Mouse (Mus musculus): Measurements from ENCODE around the gene Acp7.

The Acp7 gene

DNA sequence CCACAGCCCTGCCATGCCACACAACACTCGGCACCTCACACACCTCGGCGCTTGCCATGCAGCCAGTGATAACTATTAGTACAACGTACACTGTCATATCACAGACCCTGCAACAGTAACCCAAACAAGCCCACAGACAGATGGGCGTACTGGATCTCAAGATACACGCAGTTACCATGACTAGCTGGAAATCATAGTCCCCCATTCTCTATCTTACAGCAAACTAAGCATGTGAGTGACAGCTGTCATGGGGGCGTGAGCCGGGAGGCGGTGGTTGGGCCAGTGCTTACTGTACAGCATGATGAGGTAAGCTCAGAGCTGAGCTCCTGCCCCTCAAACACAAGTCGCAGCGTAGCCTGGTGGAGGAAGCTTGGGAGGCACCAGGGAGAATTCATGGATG is 55.5 kb downstream of the Acp7 start:
- peak in 1 of 2 experiments; percentile 23 for DNase-seq

DNA sequence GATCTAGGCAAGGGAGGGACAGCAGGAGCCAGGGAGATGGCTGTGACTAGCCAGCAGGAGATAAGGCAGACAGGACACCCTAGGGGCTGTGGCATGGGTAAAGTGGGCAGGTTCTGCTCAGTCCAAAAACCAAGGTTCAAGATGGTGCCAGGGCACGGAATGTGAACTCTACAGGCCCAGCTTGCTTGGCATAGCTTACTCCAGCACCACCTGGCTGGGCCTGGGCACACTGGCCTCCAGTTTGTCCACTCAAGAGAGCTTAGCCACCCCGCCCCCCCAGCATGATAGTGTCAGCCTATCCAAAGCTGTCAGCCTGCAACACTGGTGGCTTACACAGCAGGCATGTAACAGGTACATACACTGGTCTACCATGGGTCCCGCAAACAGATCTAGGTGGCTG is 57.9 kb downstream of the Acp7 start:
- DNase-seq, result no peak

DNA sequence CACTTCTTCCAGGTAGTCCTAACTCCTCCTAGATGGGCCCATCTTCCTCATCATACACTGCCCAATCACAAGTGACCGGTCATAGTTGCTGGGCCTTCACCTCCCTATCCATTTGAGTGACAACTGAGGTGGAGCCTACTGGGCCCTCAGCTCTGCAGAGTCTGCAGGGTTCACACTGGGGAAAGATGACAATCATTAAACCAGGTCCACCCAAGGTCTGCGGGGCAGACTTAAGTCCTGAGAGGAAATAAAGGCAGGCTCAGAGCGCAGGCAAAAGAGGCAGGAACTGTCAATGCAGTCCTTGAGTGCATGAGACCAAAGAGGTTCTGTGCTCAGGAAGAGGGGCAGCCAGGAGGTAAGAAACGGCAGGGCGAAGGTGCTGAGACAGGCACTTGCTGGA is 58.4 kb downstream of the Acp7 start:
- DNase-seq, result no peak

DNA sequence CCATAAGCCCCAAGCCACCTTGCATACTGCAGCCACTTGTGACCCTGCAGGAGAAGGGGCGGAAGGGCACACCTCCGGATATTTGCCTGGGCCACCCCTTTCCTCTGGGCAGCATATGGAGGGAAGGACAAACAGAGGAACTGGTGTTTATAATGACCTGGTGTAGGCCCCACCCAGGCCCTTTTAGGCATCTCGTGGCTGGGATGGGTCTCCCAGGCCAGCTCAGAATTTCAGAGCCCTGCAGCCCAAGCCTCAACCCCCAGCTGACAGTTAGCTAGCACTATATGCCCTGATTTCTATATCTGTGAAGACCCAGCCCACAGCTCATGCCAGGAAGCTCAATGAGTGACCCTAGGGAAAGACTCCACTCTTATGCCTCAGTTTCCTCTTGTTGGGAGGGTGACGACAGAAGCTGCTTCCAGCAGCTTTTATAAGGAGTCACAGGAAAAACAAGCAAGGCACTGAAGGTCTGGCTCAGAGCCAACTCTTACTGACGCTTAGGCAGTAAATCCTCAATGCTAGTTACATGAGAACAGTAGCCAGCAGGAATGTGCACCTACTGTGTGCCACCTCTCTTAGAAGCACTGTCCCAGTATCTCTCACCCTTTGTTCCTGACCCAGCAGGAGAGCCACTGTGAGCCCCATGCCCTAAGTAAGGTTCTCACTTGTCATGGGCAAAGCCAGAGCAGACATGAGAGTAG is 60.0 kb downstream of the Acp7 start:
- peak; percentile 68 to 84 for DNase-seq

DNA sequence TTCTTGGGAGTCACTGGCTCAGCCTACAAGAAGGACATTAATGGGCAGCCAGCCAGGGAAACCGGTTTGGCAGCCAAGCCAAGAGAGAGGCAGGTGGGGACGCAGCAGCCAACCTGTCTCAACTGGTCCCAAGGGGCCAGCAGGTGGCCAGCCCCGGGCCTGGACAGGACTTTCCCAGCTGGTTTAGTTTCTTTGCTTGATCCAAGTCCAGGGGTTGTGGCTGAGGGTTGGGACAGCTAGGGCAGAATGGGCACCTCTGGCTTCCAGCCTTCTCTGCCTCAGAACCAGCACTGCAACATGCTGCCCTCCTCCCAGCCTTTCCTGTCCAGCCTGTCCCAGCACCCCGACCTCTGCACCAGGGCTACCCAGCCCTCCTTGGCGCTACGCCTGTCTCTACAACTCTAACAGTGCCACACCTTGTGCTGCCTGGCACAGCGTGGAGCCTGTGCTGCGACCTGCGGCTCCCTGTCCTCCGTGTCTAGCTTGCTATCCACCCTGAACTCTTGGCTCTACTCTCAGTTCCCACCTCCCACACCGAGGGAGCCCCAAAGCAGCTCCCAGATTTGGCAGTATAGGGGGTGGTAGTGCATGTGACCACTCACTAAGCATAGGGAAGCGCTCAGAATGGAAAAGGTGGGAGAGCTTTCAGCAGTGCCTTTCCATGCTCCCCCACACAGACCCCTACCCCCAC is 60.7 kb downstream of the Acp7 start:
- peak; percentile 90 to 93 for DNase-seq

DNA sequence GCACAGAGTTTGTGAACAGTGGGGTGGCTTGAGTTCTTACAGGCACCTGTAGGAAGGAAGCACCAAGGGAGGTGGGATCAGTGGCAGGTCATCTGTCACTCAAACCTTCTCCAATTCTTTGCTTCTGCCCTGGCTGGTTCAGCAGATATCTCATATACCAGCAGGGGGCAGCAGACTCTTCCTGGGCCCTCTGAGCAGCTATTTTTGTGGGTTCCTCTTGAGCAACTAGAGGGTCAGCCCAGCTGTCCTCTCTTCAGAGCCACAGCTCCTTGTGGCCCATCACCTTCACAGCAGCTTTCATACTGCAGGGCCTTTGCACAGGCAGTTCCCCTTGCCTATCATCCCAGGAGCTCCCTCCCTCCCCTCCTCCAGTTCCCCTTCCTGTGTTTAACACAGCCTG is 62.9 kb downstream of the Acp7 start:
- DNase-seq, result peak; percentile 55 to 78

DNA sequence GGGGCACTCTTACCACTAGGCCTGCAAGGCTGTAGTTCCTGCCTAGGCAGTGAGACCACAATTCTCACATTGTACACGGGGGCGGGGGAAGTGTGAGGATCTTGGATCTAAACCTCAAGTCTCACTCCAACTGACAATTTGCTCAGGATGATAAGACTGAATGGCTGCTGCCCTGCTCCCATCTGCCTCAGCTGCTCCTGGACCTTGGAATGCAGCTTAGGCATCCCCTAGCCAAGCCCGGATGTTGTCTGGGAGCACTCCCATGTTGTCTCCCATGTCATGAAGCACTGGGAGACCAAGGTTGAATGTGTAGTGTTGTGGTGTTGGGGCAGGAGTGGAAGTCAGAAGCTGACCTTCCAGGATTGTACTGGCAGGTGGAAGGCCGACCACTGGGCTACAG is 63.6 kb downstream of the Acp7 start:
- no peak for DNase-seq

DNA sequence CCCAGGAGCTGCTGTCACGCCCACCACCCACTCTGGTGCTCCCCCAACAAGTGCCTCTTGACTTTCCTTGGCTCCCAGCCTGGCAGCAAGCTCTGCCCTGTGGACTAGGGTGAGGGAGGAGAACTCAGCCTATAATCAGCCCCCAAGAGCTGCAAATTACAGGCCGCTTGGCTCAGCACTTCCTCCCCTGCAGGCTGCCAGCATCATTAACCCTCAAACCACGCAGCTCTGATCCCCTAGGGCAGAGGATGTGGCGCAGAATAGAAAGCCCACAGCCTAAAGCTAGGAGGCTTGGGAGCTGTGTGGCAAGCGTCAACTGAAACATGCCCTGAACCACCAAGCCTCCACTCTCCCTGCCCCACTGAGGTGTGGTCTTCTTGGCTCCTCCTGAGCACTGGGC is 65.7 kb downstream of the Acp7 start:
- no peak for DNase-seq

DNA sequence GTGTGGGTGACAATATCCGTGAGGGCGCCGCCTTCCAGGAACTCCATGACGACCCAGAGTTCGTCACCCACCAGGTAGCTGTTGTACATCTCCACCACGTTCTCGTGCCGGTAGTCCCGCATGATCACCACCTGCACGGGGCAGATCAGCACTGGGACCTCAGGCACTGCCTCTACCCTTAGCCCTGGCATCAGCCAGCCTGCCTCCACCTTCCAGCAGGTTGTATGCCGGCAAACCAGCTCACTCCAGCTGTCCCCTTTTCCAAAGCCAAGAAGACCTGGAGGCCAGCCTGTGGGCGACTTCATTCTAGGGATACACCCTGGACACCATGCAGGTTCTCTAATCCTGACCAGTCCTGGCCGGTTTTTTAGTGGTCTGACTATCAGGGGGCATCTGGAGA is 68.2 kb downstream of the Acp7 start:
- DNase-seq, result no peak

DNA sequence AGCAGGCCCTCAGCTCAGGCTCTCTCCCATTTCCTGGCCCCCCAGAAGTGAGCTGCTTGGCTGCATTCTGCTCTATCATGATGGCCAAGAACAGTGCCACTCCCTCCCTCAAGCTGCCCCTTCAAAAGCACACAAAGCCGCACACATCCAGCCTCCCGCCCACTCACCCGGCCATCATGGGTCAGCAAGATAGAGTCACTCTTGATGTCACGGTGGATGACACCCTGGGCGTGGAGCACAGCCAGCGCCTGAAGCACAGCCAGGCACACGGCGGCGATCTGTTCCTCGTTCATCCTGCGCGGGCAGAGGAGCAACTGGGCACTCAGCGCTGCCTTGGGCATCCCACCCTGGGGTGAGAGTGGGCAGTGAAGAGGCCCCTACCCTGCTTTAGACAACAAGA is 68.8 kb downstream of the Acp7 start:
- no peak for DNase-seq

DNA sequence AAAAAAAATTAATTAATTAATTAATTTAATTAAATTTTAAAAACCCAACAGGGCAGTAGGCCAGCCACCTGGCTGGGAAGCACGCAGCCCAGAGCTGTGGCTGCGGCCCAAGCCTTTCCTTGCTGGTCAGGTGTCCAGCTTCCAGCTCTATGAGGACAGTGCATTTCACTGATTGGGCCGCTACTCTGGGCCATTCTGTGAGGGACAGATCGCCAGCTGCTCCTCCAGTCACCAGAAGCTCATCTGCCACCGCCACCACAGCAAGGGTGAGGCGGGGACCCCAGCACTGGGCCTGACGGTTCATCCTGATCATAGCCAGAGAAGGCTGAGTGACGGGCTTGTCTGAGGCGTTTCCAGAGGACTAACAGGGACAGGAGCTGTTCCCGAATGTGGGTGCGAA is 69.2 kb downstream of the Acp7 start:
- no peak for DNase-seq

DNA sequence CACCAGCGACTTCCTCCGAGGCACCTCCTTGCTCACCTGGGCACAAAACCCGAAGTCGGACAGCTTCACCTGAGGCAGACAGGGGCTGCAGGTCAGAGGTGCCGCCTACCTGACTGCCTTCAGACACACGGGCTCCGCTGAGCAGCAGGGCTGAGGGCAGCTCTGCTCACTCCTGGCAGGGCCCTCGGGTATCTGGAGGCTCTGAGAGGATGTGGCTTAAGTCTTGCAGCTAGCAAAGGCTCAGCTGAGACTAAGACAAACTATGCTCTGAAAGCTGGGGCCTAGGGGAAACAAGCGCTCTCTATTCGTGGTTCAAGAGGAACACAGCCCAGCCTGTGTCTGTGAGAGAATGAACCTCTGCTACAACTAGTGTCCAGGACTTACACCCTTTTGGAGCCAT is 70.3 kb downstream of the Acp7 start:
- DNase-seq, result no peak

DNA sequence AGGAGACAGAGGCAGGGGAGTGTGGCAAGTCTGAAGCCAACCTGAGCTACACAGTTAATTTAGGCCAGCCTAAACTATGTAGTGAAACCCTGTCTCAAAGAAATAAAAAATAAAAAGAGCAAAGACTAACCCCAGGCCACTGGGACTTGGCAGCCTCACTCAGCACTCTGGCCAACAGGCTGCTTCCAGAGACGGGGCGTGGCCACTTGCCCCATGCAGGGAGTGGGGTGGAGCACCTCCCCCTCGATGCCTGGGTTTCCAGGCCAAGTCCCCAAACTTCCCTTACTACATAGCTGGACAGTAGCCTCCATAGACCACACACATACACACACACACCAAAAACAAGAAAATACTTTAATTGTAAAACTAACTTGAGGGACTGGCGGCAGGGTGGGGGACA is 72.6 kb downstream of the Acp7 start:
- DNase-seq, result peak; percentile 72 to 87

DNA sequence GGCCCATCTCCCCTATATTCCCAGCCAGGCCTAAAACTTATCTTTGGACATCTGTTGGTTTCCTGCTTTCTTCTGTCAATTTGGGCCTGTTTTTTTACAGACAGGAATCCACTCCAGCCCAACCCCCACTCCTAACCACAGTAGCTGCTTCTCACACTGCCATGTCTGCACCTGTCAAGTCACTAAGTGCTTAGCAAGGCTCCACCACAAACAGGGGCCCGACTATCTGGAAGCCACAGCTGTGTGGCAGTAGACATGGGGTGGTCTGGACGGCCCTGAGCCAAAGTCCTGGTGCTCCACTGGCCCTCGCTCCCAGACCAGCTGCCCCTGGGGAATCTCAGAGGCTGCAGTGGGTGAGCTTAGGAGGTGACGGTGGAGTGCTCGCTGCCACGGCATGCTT is 73.4 kb downstream of the Acp7 start:
- no peak for DNase-seq
